Mouse (Mus musculus): ENCODE measurements around the gene Wwtr1. TPM values are rescaled to one million over a fixed set of nuclear protein-coding genes. Genes with fewer than 3 reads are reported as not detected.

Wwtr1 gene
- polyA plus RNA-seq, 1 experiment from 2014 or later, result 11.2 TPM

DNA sequence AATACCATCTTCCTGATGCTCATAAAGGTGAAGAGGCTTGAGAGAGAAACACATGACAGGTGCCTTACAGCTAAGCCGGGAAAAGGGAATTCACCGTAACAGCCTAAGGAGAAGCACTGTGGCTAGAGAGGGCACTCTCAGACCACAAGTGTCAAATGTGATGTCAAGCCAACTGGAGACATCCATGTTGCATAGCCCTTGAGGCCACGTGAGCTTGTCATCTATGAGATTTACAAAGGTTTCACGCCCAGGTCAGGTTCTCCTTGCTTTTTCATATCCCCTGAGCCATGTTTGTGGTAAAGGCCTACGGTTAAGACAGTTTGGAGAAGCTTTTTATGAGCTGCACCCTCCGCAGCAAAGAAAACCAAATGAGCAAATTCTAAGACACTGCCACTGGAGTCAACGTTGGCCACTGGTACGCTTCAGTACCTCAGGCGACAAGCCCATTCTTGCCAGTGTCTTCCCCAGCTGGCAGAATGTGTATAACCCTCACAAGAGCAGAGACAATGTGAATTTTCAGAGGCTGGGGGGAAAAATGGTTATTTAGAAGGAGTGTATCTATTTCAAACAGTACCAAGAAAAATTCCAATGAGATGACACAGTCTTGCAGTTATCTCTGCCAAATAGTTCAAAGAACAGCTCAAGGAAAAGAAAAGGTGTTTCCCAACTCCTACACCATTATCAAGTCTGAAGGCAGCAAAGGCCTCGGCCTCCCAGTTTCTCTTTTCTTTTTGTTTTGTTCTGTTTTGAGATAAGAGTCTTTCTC is 21.4 kb downstream of the Wwtr1 start:
- Histone ChIP-seq H3K9me3 (ENCODE audit: control insufficient read depth, low read length) (no peaks in the 10 kb centered on the region), H3K27ac (replicated peaks; ENCODE audit: low read depth, low read length) (no peak overlapping the region), H3K9ac (ENCODE audit: low read length) (no peak overlapping the region), H3K4me3 (ENCODE audit: low read depth, low read length) (no peak overlapping the region), H3K4me2 (ENCODE audit: low read depth, severe bottlenecking) (no peak overlapping the region), H3K4me1 (ENCODE audit: control insufficient read depth, insufficient read depth, low read length) (no peaks in the 10 kb centered on the region), H3K36me3 (ENCODE audit: control insufficient read depth, insufficient read depth, low read length) (no peaks in the 10 kb centered on the region), H3K27me3 (ENCODE audit: control insufficient read depth, insufficient read depth, low read length) (no peaks in the 10 kb centered on the region)
- DNase-seq (ENCODE audit: low spot score) (no peak), ATAC-seq (ENCODE audit: insufficient number of reproducible peaks, low FRiP score, low TSS enrichment, low read depth) (no peak)
- 90% methylated on average over 10 of the region's 10 CpGs for WGBS

DNA sequence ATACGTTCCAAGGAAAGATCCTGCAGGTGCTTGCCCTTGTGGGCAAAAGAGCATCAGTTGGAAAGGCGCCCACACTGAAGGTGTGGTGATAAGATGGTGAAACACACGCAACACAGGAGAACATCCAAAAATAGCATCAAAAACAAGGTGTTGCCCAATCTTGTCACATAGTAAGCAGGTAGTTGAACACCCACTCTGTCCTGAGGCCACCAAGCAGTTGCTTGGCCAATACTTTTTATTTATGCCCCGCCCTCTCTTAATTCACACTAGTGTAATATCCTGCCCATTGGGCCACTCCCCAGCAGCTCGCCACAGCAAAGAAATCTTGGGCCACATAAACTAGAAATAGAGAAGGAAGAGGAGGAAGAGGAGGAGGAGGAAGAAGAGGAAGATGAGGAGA is 22.6 kb downstream of the Wwtr1 start:
- Histone ChIP-seq H3K4me2 (ENCODE audit: low read depth, severe bottlenecking) (no peak overlapping the region), H3K27me3 (ENCODE audit: control insufficient read depth, insufficient read depth, low read length) (no peaks in the 10 kb centered on the region), H3K9me3 (ENCODE audit: control insufficient read depth, low read length) (no peaks in the 10 kb centered on the region), H3K4me3 (ENCODE audit: low read depth, low read length) (no peak overlapping the region), H3K27ac (replicated peaks; ENCODE audit: low read depth, low read length) (no peak overlapping the region), H3K9ac (ENCODE audit: low read length) (no peak overlapping the region), H3K36me3 (ENCODE audit: control insufficient read depth, insufficient read depth, low read length) (no peaks in the 10 kb centered on the region), H3K4me1 (ENCODE audit: control insufficient read depth, insufficient read depth, low read length) (no peaks in the 10 kb centered on the region)
- WGBS, result 96% methylated on average over 5 of the region's 5 CpGs
- DNase-seq (ENCODE audit: low spot score) (no peak), ATAC-seq (ENCODE audit: insufficient number of reproducible peaks, low FRiP score, low TSS enrichment, low read depth) (no peak)

DNA sequence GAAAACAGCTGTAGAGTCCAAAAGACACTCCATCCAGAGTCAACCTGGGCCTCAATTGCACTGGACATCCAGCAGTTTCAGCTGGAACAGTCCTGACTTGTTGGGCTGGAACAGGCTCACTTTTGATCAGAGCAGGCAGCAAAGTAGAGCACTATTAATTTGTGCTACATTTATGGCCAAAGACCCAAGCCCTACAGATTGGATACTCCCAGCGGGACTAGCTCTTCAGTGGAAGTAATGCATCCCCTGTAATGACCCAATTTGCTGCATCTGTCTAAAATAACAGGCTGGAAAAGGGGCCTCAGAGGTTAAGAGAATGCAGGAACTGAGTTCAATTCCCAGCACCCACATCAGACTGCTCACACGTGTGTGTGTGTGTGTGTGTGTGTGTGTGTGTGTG is 24.5 kb downstream of the Wwtr1 start:
- DNase-seq (ENCODE audit: low spot score) (no peak), ATAC-seq (ENCODE audit: insufficient number of reproducible peaks, low FRiP score, low TSS enrichment, low read depth) (no peak)
- no peak overlapping the region for H3K9ac ChIP-seq (ENCODE audit: low read length)
- no peaks in the 10 kb centered on the region for H3K27me3 ChIP-seq (ENCODE audit: control insufficient read depth, insufficient read depth, low read length)
- 71% methylated on average over 2 of the region's 2 CpGs for WGBS
- no peak overlapping the region for H3K27ac ChIP-seq (replicated peaks; ENCODE audit: low read depth, low read length)
- no peaks in the 10 kb centered on the region for H3K4me1 ChIP-seq (ENCODE audit: control insufficient read depth, insufficient read depth, low read length)
- no peak overlapping the region for H3K4me2 ChIP-seq (ENCODE audit: low read depth, severe bottlenecking)
- H3K4me3 ChIP-seq (ENCODE audit: low read depth, low read length), result no peak overlapping the region
- no peaks in the 10 kb centered on the region for H3K36me3 ChIP-seq (ENCODE audit: control insufficient read depth, insufficient read depth, low read length)
- no peaks in the 10 kb centered on the region for H3K9me3 ChIP-seq (ENCODE audit: control insufficient read depth, low read length)

DNA sequence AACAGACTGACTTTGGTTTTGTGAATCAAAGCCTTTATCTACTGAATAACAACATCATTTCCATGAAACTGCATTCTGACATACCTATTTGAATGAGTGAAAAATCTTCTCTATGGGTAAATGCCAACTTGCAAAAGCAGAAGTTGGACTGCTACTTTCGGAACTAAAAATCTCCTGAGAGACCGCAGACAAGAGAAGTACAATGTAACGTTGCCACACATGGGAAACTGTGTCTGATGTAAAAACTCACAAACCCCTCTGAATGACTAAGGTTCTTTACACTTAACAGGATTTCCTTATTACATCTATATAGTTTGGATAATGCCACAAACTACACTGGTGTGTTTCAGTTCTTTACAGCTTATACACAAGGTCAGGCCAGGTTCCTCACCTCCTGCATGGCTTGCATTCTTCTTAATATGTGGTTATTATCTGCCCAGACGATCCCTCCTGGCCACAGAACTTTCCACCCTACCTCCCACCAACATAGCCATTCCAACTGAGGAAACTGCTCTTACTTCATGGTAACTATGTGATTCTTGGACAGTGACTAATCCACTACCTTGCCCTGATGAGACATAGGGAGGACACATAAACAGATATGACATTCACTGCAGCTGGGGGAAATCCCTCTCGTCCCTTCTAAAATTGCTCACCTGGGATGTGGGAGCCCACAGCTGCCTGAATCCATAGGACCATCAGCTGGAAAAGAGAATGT is 25.1 kb downstream of the Wwtr1 start:
- H3K36me3 ChIP-seq (ENCODE audit: control insufficient read depth, insufficient read depth, low read length), result no peaks in the 10 kb centered on the region
- H3K4me3 ChIP-seq (ENCODE audit: low read depth, low read length), result no peak overlapping the region
- no peak for ATAC-seq (ENCODE audit: insufficient number of reproducible peaks, low FRiP score, low TSS enrichment, low read depth)
- no peaks in the 10 kb centered on the region for H3K27me3 ChIP-seq (ENCODE audit: control insufficient read depth, insufficient read depth, low read length)
- DNase-seq (ENCODE audit: low spot score), result no peak
- 90% methylated on average over 5 of the region's 5 CpGs for WGBS
- no peaks in the 10 kb centered on the region for H3K4me1 ChIP-seq (ENCODE audit: control insufficient read depth, insufficient read depth, low read length)
- no peak overlapping the region for H3K27ac ChIP-seq (replicated peaks; ENCODE audit: low read depth, low read length)
- no peaks in the 10 kb centered on the region for H3K9me3 ChIP-seq (ENCODE audit: control insufficient read depth, low read length)
- no peak overlapping the region for H3K4me2 ChIP-seq (ENCODE audit: low read depth, severe bottlenecking)
- no peak overlapping the region for H3K9ac ChIP-seq (ENCODE audit: low read length)

DNA sequence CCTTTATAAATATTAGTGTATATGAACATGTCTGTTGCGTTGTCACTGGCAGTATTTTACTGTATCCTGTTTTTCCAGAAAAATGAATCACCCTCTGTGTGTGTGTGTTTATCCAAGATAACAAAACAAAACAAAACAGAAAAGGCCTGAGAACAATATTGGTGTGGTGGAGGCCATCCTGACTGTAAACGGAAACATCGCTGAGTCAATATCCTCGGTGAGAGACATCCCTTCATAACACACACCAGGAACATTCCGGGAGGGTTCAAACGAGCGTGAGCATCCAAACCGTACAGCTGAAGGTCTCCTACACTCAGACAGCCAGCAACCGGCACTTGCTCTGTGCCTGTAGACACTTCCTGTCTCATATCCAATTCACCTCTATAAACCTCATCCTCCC is 31.6 kb downstream of the Wwtr1 start:
- no peaks in the 10 kb centered on the region for H3K4me1 ChIP-seq (ENCODE audit: control insufficient read depth, insufficient read depth, low read length)
- no peak overlapping the region for H3K4me3 ChIP-seq (ENCODE audit: low read depth, low read length)
- no peaks in the 10 kb centered on the region for H3K36me3 ChIP-seq (ENCODE audit: control insufficient read depth, insufficient read depth, low read length)
- ATAC-seq (ENCODE audit: insufficient number of reproducible peaks, low FRiP score, low TSS enrichment, low read depth), result no peak
- no peak overlapping the region for H3K9ac ChIP-seq (ENCODE audit: low read length)
- H3K9me3 ChIP-seq (ENCODE audit: control insufficient read depth, low read length), result no peaks in the 10 kb centered on the region
- 86% methylated on average over 9 of the region's 9 CpGs for WGBS
- no peaks in the 10 kb centered on the region for H3K27me3 ChIP-seq (ENCODE audit: control insufficient read depth, insufficient read depth, low read length)
- no peak for DNase-seq (ENCODE audit: low spot score)
- H3K27ac ChIP-seq (replicated peaks; ENCODE audit: low read depth, low read length), result no peak overlapping the region
- H3K4me2 ChIP-seq (ENCODE audit: low read depth, severe bottlenecking), result no peak overlapping the region

DNA sequence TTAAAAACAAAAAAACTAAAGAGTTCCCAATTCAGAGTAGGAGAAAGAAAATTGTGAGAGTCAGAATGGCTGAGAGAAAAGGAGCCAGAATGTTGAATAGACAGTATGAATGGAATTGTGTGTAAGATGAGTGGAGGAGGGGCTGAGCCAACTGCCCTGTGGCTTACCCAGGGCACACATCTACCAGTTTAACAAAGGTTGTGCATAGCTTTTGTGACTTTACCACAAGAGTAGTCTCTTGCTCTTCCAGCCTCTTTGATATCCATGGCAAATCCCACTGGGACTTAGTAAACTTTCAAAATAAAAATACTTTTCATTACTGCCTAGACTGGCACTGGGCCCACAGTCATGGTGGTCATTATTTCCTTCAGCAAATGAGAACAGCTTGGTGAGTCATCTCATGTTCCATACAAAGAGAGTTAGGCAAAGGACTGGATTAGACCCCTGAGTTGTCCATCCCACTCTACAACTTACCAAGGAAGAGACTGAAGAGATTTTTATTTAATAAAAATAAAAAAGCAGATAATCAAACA is 32.8 kb downstream of the Wwtr1 start:
- Histone ChIP-seq H3K9me3 (ENCODE audit: control insufficient read depth, low read length) (no peaks in the 10 kb centered on the region), H3K4me1 (ENCODE audit: control insufficient read depth, insufficient read depth, low read length) (no peaks in the 10 kb centered on the region), H3K4me2 (ENCODE audit: low read depth, severe bottlenecking) (no peak overlapping the region), H3K27ac (replicated peaks; ENCODE audit: low read depth, low read length) (no peak overlapping the region), H3K4me3 (ENCODE audit: low read depth, low read length) (no peak overlapping the region), H3K9ac (ENCODE audit: low read length) (no peak overlapping the region), H3K36me3 (ENCODE audit: control insufficient read depth, insufficient read depth, low read length) (no peaks in the 10 kb centered on the region), H3K27me3 (ENCODE audit: control insufficient read depth, insufficient read depth, low read length) (no peaks in the 10 kb centered on the region)
- ATAC-seq (ENCODE audit: insufficient number of reproducible peaks, low FRiP score, low TSS enrichment, low read depth), result no peak
- DNase-seq (ENCODE audit: low spot score), result no peak

DNA sequence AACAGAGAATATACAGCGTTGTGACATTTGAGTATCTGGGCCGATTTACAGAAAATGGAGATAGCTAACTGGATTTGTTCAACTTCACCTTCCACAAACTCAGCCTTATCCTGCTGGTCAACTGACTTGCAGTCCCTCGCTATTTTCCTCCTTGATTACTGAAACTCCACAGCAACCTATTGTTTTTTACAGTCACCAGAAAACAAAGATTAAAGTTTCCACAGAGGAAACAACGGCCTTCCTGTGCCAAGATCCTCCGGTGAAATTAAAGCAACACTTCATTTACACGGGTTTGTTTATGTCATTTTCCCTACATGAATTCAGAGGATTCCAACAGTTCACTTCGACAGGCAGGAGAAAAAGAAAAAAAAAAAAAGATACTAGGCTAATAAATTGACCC is 34.5 kb downstream of the Wwtr1 start:
- no peak overlapping the region for H3K9ac ChIP-seq (ENCODE audit: low read length)
- WGBS, result 86% methylated on average over 7 of the region's 7 CpGs
- no peak overlapping the region for H3K4me2 ChIP-seq (ENCODE audit: low read depth, severe bottlenecking)
- H3K36me3 ChIP-seq (ENCODE audit: control insufficient read depth, insufficient read depth, low read length), result no peaks in the 10 kb centered on the region
- ATAC-seq (ENCODE audit: insufficient number of reproducible peaks, low FRiP score, low TSS enrichment, low read depth) (no peak), DNase-seq (ENCODE audit: low spot score) (no peak)
- H3K27ac ChIP-seq (replicated peaks; ENCODE audit: low read depth, low read length), result no peak overlapping the region
- no peaks in the 10 kb centered on the region; the same call in 1 of the 2 replicates for H3K4me1 ChIP-seq (ENCODE audit: control insufficient read depth, insufficient read depth, low read length)
- no peak overlapping the region for H3K4me3 ChIP-seq (ENCODE audit: low read depth, low read length)
- no peaks in the 10 kb centered on the region for H3K9me3 ChIP-seq (ENCODE audit: control insufficient read depth, low read length)
- H3K27me3 ChIP-seq (ENCODE audit: control insufficient read depth, insufficient read depth, low read length), result no peaks in the 10 kb centered on the region

DNA sequence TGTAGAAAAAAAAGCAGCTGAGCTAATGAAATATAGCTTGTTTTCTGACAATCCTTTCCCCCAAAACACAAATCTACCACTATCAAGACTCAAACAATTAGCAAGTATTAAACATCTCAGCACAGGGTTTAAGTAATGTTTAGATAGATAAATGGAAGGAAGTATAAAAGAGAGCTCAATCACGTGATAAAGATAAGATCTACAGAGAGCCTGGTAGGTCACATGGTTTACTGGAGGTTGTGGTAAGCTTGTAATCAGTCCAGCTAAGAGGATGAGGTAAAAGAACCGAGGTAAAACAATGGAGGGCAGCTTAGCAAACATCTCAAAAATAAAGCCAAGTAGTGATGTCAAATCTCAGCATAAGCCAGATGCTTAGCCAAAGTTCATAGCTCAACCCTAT is 35.2 kb downstream of the Wwtr1 start:
- DNase-seq (ENCODE audit: low spot score) (no peak), ATAC-seq (ENCODE audit: insufficient number of reproducible peaks, low FRiP score, low TSS enrichment, low read depth) (no peak)
- no peak overlapping the region for H3K27ac ChIP-seq (replicated peaks; ENCODE audit: low read depth, low read length)
- no peaks in the 10 kb centered on the region for H3K36me3 ChIP-seq (ENCODE audit: control insufficient read depth, insufficient read depth, low read length)
- H3K9ac ChIP-seq (ENCODE audit: low read length), result no peak overlapping the region
- H3K27me3 ChIP-seq (ENCODE audit: control insufficient read depth, insufficient read depth, low read length), result no peaks in the 10 kb centered on the region
- H3K4me3 ChIP-seq (ENCODE audit: low read depth, low read length), result no peak overlapping the region
- H3K9me3 ChIP-seq (ENCODE audit: control insufficient read depth, low read length), result no peaks in the 10 kb centered on the region
- H3K4me2 ChIP-seq (ENCODE audit: low read depth, severe bottlenecking), result no peak overlapping the region
- 67% methylated on average over 2 of the region's 2 CpGs for WGBS
- H3K4me1 ChIP-seq (ENCODE audit: control insufficient read depth, insufficient read depth, low read length), result peaks cover 6% of the 10 kb centered on the region

Data from limb, embryonic 11.5 days (tissue).